Mouse (Mus musculus) liver (tissue): ENCODE data around the gene Catsper1.

Experiments used
- DNase-seq: peaks from one replicate; pipeline ENCODE4 v3.0.0-alpha.2; 2020; ENCODE audit warnings: mixed read lengths

Catsper1 gene

DNA sequence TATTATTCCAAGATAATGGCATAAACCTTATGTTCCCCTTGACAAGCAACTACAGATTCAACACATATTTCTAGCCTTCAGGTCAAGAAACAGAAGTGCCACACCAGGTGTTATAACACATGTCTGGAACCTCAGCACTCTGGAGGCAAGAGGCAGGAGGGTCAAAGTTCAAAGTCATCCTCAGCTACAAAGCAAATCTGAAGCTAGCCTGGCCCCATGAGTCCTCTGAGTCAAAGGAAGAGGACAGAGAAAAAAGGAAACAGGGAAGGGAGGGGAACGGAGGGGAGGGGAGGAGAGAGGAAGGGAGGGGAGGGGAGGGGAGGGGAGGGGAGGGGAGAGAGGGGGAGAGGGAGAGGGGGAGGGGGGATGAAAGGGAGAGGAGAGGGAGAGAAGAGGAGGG lies 20.5 kb downstream of the Catsper1 start:
- no peak for DNase-seq

DNA sequence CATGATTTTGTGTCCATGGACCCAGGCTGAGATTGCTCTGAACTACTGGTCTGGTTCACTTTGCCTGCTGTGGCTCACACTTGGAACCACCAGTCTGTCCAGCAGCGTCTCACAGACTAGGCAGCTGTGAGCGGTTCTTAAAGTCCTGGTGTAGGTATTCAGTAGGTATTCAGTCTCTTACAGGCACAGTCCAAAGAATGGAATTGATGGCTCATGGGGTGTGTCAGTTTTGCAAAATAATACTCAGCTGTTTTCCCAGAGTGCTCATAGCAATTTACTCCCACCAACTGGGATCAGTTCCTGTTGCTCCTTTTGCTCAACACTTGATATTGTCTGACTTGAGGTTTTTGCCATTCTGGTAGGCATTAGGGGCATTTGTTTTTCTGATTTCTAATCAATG lies 26.6 kb downstream of the Catsper1 start:
- no peak for DNase-seq

DNA sequence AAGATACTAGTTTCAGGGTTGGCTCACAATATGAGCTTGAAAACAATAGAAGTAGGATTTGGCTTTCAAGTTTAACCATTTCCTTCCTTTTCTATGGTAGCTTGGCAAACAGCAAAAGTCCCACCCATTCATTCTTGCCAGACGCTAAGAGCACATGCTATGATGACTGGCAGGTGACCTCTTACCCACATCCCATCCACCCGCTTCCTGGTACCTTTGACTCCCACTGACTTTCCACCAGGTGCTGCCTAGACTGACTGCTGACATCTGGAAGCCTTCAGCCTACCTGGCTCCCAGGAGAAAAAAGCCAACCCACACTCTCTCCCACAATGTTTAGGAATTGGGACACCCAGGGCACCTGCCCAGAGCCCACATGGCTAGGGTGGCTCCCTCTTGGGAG lies 28.6 kb downstream of the Catsper1 start:
- DNase-seq, result no peak

DNA sequence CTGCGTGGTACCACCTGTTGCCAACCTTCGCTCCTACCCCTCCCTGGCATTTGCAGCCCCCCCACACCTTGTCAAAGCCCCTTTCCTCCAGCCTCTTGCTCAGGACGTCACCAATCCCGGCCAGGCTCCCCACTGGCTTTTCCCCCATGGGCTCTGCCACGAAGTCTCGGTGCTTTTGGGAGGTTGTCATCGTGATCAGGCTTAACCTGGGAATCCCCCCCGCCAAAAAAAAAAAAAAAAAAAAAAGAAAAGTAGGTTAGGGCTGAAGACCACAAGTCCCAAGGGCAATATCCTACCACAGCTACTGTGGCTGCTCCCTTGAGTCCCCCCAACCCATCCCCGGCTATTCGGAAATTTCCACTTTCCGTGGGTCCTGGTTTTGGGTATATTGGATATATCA lies 30.2 kb downstream of the Catsper1 start:
- no peak for DNase-seq

DNA sequence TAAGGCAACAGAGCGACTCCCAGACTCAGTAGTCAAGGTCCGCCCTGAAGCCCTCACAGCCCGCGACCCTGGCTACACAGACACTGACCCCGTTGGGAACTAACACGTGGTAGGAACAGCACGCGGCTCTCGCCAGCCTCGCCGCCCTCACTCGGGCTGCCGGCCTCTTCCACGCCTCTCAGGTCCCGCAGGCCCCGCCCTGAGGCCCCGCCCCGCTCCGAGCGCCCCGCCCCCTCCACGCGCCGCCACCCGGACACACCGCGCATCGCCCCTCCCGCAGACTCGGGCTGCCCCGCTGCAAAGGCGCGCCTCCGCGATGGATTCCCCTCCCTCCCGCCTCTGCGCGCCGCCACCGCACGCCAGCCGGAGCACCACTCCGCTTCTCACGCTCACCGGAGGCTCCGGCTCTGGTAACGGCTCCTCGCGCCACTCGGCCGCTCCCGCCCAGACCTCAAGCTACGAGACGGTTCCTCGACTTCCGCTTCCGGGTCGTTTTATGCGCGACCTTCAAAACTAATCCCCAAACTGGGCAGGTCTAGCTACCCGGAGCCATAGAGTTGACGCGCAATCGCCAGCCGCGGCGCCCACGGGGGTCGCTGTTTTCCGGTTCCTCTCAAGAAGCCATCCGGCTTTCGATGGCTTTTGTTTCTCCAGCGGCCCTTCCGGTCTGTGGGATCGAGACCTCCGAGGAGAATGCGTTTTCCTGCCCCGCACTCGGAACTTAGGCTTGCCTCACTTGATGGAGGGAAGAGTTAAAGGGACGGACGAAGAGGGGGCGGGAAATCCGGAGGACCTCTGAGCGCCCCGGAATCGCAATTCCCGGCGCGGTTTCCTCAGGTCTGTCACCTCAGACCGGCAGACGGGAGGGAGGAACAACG lies 30.9 kb downstream of the Catsper1 start, which contains the start of gene Eif1ad:
TSS of gene Eif1ad (plus strand) at position 567 of the 878 bp plus-strand sequence.
- DNase-seq, result peak; percentile 94

DNA sequence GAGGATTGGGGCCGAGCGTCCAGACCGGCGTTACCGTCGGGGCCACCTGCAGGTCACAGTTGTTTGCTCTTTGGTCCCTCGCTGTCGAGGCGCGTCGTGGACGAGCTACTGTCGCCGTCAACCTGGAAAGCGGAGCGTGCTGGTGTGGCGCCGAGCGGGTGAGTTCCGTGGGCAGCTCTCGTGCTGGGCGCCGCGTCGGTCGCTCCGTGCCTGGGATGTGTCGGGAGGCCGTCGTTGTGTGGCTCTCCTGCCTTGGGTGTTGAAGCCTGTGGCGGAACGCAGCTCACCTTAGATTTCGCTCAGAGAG lies 31.5 kb downstream of the Catsper1 start, which contains the start of gene Banf1:
TSS of gene Banf1 (minus strand) at position 116 of the 307 bp plus-strand sequence.
- DNase-seq, result no peak

DNA sequence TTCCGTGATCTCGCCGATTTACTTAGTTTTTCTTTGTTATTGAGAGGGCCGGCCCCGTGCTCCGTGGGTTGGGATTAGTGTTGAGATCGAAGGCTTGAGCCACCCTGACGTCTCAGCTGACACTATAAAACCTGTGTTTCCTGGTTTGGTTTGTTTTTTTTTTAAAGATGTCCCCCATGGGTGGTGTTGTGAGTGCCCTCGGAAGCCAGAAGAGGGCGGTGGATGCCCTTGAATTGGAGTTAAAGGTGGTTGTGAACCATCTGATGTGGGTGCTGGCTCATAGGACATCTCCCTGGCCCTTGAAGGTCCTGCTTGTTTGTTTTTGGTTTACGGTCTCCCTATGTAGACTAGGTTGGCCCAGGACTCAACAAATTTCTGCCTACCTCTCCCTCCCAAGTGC lies 31.9 kb downstream of the Catsper1 start:
- DNase-seq, result no peak

DNA sequence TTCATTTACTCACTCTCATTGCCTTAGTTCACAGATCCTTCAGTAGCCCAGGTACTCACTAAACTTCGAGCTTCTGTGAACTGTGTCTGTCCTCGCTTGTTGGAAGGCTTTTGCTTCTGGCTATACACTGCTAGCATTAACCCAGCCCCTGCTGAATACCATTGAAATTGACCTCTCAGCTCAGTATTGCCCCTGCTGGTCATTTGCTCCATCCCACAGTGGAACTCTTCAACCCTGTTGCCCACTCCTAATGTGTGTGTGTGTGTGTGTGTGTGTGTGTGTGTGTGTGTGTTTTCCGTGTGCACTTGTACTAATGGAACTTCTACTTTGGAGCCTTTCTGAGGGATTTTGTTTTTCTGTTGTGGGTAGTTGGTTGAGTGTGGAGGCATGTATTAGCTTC lies 35.4 kb downstream of the Catsper1 start:
- no peak for DNase-seq

DNA sequence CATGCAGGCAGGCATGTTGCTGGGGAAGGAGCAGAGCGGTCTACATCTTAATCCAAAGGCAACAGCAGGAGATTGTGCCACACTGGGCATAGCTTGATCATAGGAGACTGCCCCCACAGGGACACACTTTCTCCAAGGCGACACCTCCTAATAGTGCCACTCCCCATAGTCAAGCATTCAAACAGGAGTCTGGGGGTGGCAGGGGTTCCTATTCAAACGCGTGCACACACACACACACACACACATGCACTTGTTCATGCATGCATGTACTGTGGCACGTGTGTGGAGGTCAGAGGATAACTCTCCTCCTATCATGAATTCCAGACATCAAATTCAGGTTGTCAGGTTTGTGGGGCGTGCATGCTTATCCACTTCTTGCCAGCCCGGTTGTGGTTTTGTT lies 37.2 kb downstream of the Catsper1 start:
- DNase-seq, result no peak

DNA sequence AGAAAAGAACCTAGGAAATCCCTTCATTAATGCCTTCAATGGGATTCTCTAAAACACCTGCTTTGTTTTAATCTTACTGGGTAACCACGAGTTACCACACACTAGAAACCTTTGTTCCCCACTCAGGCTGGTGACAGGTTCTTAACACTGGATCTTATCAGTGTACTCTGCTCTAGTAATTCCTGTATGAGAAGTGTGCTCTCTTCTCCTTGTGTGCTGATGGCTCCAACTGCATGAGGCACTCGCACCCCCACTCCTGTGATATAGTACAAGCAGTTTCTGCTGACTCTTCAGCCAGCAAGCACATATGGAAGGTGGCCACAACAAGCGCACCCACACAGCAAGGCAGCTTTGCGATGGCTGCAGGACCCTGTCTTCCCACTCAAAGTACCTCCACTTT lies 38.6 kb downstream of the Catsper1 start:
- no peak for DNase-seq

DNA sequence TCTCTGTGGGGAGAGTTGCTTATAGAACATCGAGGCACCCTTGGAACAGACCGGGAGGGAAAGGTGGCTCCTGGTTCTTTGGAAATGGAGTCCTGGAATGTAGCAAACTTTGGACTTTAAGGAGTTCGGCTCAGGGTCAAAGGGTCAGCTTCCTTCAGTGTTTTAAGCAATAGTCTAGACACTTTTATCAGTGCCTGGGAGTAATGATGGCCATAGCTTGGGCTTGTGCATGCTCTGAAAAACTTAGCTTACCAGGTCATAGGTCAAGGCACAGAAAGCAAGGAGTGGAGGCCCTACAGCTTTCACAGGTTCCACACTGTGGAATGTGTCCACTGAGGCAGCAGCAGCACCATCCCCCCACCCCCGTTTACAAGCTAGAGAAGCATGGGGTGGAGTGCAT lies 39.2 kb downstream of the Catsper1 start:
- no peak for DNase-seq

DNA sequence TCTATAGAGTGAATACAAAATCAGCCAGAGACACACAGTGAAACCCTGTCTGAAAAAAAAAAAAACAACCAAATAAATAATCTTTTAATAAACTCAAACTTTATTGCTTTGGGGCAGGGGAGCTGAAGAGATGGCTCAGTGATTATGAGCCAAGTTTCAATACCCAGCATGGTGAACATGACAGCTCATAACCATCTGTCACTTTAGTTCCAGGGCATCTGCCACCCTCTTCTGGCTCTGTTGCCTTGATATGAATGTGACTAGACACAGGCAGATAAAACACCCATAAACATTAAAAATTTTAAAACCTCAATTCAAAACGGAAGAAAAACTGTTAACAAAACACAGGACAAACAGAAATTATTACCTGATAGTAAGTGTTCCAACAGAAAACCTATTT lies 41.9 kb downstream of the Catsper1 start:
- no peak for DNase-seq

DNA sequence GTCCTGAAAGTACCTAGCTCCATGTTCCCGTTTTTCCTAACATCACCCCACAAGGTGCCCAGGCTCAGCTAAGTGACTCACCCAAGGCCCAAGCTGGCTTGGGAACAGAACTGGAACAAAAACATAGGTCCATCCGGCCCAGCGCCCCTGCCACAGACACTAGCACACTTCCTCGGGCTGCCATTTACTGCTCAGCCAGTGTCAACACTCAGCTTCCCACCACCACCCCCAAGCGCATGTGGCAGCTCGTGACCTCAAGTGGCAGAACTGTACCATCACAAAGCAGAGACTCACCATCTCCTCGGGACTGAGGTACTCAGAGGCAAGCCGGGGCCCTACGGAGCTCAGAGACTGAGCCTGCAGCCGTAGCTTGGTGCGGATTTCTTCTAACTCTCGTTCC lies 47.8 kb downstream of the Catsper1 start:
- no peak for DNase-seq

DNA sequence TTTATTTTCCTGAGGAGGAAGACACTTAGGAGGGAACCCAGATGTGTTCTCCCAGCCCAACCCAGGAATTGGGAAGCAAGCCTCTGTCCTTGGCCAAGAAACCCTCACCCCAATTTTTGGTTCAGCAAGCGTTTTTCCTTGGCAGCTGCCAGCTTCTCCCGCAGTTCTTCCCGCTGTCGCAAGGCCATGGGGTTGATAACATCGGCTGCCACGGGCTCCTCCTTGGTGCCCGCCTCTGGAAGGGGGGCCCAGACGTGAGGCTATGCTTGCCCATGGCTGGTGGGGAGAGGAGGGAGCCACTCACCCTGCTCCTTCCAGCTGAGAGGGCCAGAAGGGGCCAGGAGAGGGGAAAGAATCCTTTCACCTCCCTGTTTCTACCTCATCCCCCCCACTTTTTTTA lies 49.2 kb downstream of the Catsper1 start:
- DNase-seq, result no peak

DNA sequence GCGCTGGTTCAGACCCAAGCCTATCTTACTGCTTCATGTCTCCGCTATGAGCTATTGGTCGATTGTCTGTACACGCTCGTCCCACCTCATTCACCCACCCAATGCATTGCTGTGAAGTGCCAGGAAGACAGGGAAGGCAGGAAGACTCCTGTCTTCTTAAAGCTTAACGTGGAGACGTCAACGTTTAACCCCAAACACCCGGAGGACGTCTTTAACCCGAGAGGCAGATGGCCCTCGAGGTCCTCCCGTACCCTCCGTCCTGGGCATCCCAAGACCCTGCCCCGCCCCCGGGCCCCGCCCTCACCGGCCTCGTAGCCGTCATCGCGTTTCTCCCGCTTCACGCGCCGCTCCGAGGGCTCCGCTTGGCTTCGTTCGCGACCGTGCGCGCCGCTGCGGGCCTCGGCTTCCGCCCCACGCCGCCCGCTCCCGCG lies 52.5 kb downstream of the Catsper1 start:
- DNase-seq, result peak; percentile 66

DNA sequence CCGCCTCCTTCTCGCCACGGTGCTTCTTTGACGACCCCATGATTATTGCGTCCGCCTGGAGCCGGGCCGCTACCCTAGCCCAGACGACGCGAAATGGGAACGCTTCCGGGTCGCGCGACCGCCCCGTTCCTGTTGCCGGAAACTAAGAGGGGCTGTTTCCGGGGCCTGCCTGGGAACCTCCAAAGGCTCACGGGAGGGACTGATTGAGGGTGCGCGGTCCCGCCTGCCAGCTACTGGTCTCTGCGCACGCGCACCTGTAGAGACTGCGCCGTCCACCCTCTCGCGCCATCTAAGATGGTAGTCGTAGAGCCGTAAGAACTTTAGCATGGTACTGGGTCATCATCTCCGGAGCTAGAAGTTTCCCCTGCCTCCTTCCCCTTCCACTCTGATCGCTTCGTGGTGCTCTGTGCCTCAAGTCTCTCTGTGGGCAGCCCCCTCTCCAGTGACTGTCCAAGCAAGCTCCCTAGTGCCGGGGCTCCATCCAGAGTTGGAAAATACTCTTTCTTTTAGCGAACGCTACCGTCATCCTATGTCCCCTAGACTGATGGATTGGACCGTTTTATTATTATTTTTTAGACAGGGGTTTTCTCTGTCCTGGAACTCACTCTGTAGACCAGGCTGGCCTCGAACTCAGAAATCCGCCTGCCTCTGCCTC lies 53.2 kb downstream of the Catsper1 start, which contains the start of gene Sart1:
TSS of gene Sart1 (minus strand) at position 116 of the 655 bp plus-strand sequence.
- DNase-seq, result peak; percentile 96

DNA sequence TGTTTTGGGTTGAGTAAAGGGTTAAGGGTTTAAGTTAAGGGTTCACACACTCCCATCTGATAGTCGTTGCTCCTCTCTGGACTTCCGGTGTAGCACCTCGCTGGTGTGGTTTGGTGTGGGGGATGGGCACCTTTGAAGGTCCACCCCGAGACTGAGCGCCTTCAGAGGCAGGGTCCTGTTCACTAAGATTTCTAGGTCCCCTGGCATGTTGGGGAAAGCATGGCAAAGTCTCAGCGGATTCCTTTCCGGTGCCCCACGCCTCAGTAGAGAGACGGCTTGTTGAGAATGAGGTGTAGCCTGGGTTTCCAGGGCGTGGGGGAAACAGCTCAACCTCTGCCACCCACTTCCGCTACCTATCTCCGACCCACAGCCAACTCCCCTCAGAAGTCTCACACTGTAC lies 54.1 kb downstream of the Catsper1 start:
- DNase-seq, result peak; percentile 74

DNA sequence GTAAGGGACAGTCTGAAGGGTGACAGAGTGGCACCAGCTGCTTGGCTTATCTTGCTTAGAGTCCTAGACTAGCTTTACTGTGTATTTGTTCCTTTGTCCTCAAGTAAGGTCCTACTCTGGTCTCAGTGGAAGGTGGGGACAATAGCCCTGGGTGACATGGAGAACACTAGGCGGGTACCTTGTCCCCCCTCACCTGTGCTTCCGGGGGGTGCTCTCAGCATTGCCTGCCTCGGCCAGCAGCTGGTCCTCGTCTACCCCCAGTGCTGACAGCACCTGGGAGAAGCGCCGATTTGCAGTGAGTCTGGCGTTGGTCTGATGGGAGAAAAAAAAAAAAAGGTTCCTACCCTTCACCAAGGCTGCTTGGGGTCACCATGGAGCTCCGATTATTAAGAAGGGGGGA lies 54.9 kb downstream of the Catsper1 start:
- no peak for DNase-seq

DNA sequence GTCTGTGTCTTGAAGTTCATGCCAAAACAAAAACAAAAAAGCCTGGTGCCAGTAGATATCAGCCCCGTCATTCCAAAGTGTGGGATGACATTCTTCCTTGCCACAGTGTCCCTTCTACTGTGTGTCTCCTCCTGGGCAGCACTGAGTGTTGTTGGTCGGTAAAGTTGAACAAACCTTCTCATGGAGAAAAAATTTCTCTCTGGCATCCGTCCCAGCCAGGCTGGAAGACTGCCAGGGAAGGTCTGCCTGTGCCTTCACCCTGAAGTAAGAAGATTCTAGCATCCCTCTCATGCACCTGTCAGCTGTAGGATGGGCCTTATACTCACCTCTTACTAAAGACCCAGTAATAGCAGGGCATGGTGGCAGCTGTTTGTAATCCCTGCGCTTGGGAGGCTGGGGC lies 57.4 kb downstream of the Catsper1 start:
- no peak for DNase-seq
